In the genomic region with DNA sequence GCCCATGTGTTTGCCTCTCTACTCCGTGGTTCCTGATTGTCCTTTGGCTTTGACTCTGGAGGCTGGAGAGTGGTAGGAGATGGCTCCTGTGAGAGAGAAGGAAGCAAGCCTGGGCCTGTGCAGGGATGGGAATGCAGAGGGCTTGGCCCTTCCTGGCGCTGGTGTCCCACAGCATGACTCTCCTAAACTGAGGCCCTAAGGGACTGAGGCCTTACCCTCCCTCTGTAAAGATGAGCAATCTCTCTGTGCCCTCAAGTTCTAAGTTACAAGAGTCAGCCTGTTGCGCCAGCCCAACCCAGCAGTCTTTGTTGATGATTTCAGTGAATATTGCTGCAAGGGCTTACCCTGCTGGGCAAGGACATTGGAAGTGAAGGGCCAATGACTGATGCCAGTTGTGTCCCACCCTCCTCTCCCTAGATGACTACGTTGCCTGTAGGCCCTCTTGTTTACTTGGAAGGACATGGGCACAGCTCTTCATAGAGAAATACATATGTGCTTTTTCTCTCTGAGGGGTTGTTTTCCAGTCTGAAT, we compare ENCODE assay signal across 19 mouse cellular contexts. TPM values are rescaled to one million over a fixed set of nuclear protein-coding genes. Genes with fewer than 3 reads are reported as not detected.
DNase-seq lines count a peak whose midpoint lies in the region; ATAC-seq and TF ChIP-seq lines count a peak whose summit lies in the region.
"Had no signal": no experiment of that assay in that cellular context is flagged by ENCODE, and none has a peak within 500 bp of the region (broad histone marks: within the 10 kb centered on the region; RNA-seq: fewer than 3 reads in every experiment).

No protein-coding gene starts in this region.

- intact Hi-C loops in gastrocnemius, adult 2 months (cut with DNase I), result loop anchor here (10.0 kb wide), 1 partner anchor 213 kb away; the partner anchor contains the start of gene Tyro3

- peak overlapping the region; percentile 48 for H3K27ac ChIP-seq in gastrocnemius, adult 2 months
- H3K27ac ChIP-seq in brown adipose tissue, adult 24 weeks (replicated peaks; ENCODE audit: low read depth, low read length), result 0 out of 2 replicates have a peak overlapping the region, but pooled peaks have one; percentile 5
- H3K27ac ChIP-seq: embryonic facial prominence, embryonic 10.5 days; hindbrain, embryonic 15.5 days; kidney, postnatal 0 days; limb, embryonic 13.5 days; liver, embryonic 13.5 days; lung, embryonic 15.5 days; midbrain, embryonic 13.5 days had no signal

- no peak for DNase-seq in gastrocnemius, adult 2 months
- no peak for DNase-seq in gastrocnemius, postnatal 10 days
- DNase-seq in 416B (ENCODE audit: low read depth), result peak; percentile 14
- DNase-seq in adrenal gland, adult 8-10 months, result peak; percentile 79
- no peak for DNase-seq in cerebellum, adult 9-10 months
- DNase-seq: cerebellum, adult 9-11 months; kidney, adult 2 months; liver, embryonic 13.5 days; right cerebral cortex, postnatal 25 days; spleen, adult 18-20 months had no signal

- no peak overlapping the region for H3K4me3 ChIP-seq in gastrocnemius, adult 2 months
- H3K4me3 ChIP-seq in brown adipose tissue, adult 24 weeks (ENCODE audit: insufficient read depth, low read depth, low read length), result no peak overlapping the region
- H3K4me3 ChIP-seq: embryonic facial prominence, embryonic 10.5 days; hindbrain, embryonic 15.5 days; limb, embryonic 13.5 days; liver, embryonic 13.5 days; lung, embryonic 15.5 days; midbrain, embryonic 13.5 days had no signal

- no peak for ATAC-seq in megakaryocyte-erythroid progenitor cell, adult 5-6 weeks (replicated peaks; ENCODE audit: low FRiP score, low TSS enrichment, poor library complexity, severe bottlenecking)
- ATAC-seq: activated CD4-positive, CD25-positive, alpha-beta regulatory T cell, adult 4 months; midbrain, embryonic 13.5 days had no signal

- H3K4me1 ChIP-seq in brown adipose tissue, adult 24 weeks (ENCODE audit: control insufficient read depth, insufficient read depth, insufficient read length, low read length), result peaks cover 10% of the 10 kb centered on the region
- H3K4me1 ChIP-seq: hindbrain, embryonic 15.5 days; limb, embryonic 13.5 days; lung, embryonic 15.5 days; midbrain, embryonic 13.5 days had no signal

- no peak for TF ChIP-seq CTCF in gastrocnemius, adult 2 months (IDR thresholded peaks at IDR 0.05)

RNA-seq across cellular contexts. Expression of gene Jmjd7, which starts 19.5 kb away (rescaled TPM):
- total RNA-seq in gastrocnemius, adult 2 months (2021), result 1 to 10 TPM; 1.6 to 2.4 TPM
- total RNA-seq in gastrocnemius, postnatal 10 days (2021), result 1 to 10 TPM; 4.1 to 5.3 TPM
- 10 to 100 TPM in 2 of 4 experiments, 1 to 10 TPM in 2; 7.3 to 16.7 (median 10.8) TPM for total RNA-seq in adrenal gland, adult 8-10 months (2022)
- 4.8 and 9.3 TPM in 2 replicates for polyA plus RNA-seq in brown adipose tissue, adult 24 weeks (2012; ENCODE audit: insufficient read depth, insufficient read length, missing spikeins)
- 11.9 and 30.3 TPM in 2 replicates for total RNA-seq in megakaryocyte-erythroid progenitor cell, adult 5-6 weeks (2014; fragmentation: Nextera tagmentation)
- total RNA-seq in megakaryocyte-erythroid progenitor cell, adult 5-6 weeks (2017), result 4.2 and 15.8 TPM in 2 replicates

RNA-seq across cellular contexts. Expression of gene Gm28042, which starts 19.5 kb away (rescaled TPM):
- total RNA-seq in gastrocnemius, adult 2 months (2021), result 1 to 10 TPM in 1 of 2 experiments, under 1 TPM in 1; 0.77 to 1.5 TPM
- 1 to 10 TPM; 1.1 to 1.2 TPM for total RNA-seq in gastrocnemius, postnatal 10 days (2021)
- total RNA-seq in adrenal gland, adult 8-10 months (2022), result 1 to 10 TPM in 2 of 4 experiments, under 1 TPM in 2; 0.78 to 1.6 (median 0.96) TPM
- 0.54 TPM in 1 of 2 replicates, not detected in the other for polyA plus RNA-seq in brown adipose tissue, adult 24 weeks (2012; ENCODE audit: insufficient read depth, insufficient read length, missing spikeins)
- total RNA-seq in megakaryocyte-erythroid progenitor cell, adult 5-6 weeks (2014; fragmentation: Nextera tagmentation), result 1.3 and 3.8 TPM in 2 replicates
- 0.30 TPM in 1 of 2 replicates, not detected in the other for total RNA-seq in megakaryocyte-erythroid progenitor cell, adult 5-6 weeks (2017)

RNA-seq across cellular contexts. Expression of gene Pla2g4b, which starts 25.5 kb away (rescaled TPM):
- total RNA-seq in gastrocnemius, adult 2 months (2021), result 1 to 10 TPM in 1 of 2 experiments, under 1 TPM in 1; 0.99 to 1.7 TPM
- 1 to 10 TPM in 1 of 2 experiments, under 1 TPM in 1; 0.82 to 2.2 TPM for total RNA-seq in gastrocnemius, postnatal 10 days (2021)
- total RNA-seq in adrenal gland, adult 8-10 months (2022), result 1 to 10 TPM; 1.4 to 4.6 (median 3.8) TPM
- polyA plus RNA-seq in brown adipose tissue, adult 24 weeks (2012; ENCODE audit: insufficient read depth, insufficient read length, missing spikeins), result 0.88 TPM in 1 of 2 replicates, not detected in the other
- total RNA-seq in megakaryocyte-erythroid progenitor cell, adult 5-6 weeks (2014; fragmentation: Nextera tagmentation), result 8.0 and 10.7 TPM in 2 replicates
- 1.5 and 4.7 TPM in 2 replicates for total RNA-seq in megakaryocyte-erythroid progenitor cell, adult 5-6 weeks (2017)

RNA-seq across cellular contexts. Expression of gene Mapkbp1, which starts 35.2 kb away (rescaled TPM):
- total RNA-seq in gastrocnemius, adult 2 months (2021), result 1 to 10 TPM; 8.1 to 8.4 TPM
- total RNA-seq in gastrocnemius, postnatal 10 days (2021), result 10 to 100 TPM in 1 of 2 experiments, 1 to 10 TPM in 1; 9.1 to 11.0 TPM
- 10 to 100 TPM in 3 of 4 experiments, 1 to 10 TPM in 1; 9.1 to 22.4 (median 16.9) TPM for total RNA-seq in adrenal gland, adult 8-10 months (2022)
- 2.2 and 3.0 TPM in 2 replicates for polyA plus RNA-seq in brown adipose tissue, adult 24 weeks (2012; ENCODE audit: insufficient read depth, insufficient read length, missing spikeins)
- total RNA-seq in megakaryocyte-erythroid progenitor cell, adult 5-6 weeks (2014; fragmentation: Nextera tagmentation), result 4.5 and 5.0 TPM in 2 replicates
- 2.8 and 6.7 TPM in 2 replicates for total RNA-seq in megakaryocyte-erythroid progenitor cell, adult 5-6 weeks (2017)

Comparison
In these comparisons a context has a peak if more than half of its experiments do, and no peak if none do; other contexts are left out.
1. DNase-seq: peak in 416B (single experiment) and adrenal gland, adult 8-10 months (single experiment); none in gastrocnemius, adult 2 months (single experiment), gastrocnemius, postnatal 10 days (single experiment) and cerebellum, adult 9-10 months (single experiment).